Mouse (Mus musculus) heart, postnatal 0 days (tissue): Measurements from ENCODE around the gene Shisa5.

ENCODE experiments used
- CTCF ChIP-seq: IDR thresholded peaks from 2 replicates; pipeline ENCODE4 v1.5.1; 2016; ENCODE audit warnings: antibody characterized with exemption, control low read depth, low read depth
- EP300 ChIP-seq: IDR thresholded peaks from 2 replicates; pipeline ENCODE4 v1.6.1; 2016; ENCODE audit warnings: antibody characterized with exemption, low read depth

DNA sequence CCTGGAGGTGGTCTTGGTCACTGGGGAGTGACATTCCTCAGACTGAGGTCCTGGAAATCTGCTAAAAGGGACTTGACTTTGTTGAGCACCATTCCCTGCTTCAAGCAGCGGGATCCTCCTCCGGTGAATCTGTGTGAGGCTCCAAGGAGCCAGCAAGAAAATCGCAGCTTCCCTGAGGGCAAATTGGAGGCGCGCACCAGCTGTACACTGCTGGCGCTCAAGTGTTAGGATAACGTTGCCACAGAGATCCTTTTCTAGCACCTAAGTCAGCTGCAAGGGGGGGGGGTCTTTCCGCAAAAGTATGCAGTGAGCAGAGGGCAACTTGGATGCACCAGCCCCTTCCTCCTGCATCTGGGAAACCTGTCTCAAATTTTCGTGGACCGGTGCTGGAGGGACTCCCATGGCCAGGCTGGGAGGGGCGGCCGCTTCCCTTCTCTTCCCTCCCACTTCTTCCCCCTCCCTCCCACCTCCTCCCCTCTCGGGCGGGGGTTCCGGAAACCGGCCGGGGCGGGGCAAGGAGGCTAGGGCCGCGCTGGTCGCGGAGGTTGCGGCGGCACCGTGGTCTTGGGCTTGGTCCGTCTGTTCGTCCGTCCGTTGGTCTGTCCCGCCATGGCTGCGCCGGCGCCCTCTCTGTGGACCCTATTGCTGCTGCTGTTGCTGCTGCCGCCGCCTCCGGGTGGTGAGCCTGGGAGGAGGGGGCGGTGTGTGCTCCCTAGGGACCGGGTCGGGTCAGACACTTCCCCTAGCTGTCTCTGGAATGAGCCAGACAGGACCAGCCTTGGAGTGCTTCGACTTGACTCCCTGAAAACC lies at the start of gene Shisa5:
- TF ChIP-seq CTCF (no peak), EP300 (peak; percentile 53; the same call in 1 of the 2 replicates)
